Mouse (Mus musculus) heart, adult 9 months (tissue): ENCODE results near the gene Nt5c3.

Source experiments
- DNase-seq, 2 experiments: peaks; one replicate each; pipeline ENCODE4 v3.0.0; 2022; ENCODE audit warnings: low spot score in 2 of 2

Gene Nt5c3

DNA sequence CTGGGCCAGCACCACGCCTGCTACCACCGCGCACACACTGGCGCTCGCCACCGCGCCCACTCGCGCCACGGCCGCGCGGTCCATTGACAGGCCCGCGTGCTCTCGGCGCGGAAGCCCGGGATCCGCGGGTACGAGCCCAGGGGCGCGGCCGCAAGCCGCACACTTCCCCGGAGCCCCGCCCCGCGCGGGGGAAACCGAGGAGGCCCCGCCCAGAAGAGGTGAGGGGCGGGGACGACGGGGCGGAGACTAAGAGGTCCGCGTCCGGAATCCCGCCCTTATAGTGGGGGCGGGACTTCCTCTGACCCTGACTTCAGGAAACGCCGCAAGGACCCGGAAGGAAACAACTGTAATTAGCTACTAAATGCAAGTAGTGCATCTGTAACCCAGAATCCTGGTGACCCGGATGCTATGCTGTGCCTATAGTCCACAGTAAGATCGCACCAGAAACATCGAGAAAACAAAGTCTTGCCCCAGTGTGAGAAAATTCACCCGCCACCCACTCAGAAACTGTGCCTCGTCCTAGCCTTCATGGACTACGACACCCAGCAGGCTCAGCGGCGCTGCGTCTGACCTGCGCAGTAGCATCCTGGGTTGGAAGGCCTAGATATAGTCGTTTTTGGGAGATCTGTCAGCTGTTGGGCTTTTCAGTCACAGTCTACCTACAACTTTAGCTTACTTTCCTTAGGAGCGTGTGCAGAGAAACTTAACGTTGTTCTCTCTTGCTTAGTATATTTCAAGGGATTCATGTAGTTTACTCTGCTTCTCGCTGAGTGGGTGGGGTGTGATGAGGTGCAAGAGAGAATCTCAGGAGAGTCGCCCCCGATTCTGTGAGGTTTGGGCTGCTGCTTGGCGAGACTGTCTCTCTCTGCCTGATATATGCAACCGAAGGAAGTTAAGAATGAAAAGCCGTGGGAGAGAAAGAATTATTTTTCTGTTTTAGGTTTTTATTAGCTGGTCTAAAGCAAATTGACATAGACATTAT, at the start of gene Nt5c3, which contains the start of gene Vmn1r4:
Nt5c3 (minus strand) TSS at position 207 of the 982 bp plus-strand sequence.
Vmn1r4 (plus strand) TSS at position 290 of the 982 bp plus-strand sequence.
- peak; percentile 93 to 98 for DNase-seq

DNA sequence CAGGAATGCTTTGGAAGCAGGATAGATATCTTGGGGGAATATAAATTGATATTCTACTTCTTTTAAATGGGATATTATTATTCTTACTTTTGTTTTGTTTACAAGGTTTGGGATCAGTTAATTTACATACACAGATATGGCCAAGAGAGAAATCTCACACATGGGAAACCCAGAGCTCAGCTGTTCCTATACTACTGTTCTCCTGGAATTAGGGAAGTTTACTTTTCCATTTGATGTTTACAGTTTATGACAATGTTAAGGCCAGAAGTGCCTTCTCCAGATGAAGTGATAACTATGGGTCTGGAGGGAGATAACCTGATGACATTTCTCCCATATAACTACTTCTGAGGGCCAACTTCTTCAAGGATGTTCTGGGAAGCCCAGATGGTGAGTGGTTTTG, 46.2 kb upstream of the Nt5c3 start, which contains the start of gene Vmn1r5:
Vmn1r5 (plus strand) TSS at position 301 of the 400 bp plus-strand sequence.
- DNase-seq: no peak

DNA sequence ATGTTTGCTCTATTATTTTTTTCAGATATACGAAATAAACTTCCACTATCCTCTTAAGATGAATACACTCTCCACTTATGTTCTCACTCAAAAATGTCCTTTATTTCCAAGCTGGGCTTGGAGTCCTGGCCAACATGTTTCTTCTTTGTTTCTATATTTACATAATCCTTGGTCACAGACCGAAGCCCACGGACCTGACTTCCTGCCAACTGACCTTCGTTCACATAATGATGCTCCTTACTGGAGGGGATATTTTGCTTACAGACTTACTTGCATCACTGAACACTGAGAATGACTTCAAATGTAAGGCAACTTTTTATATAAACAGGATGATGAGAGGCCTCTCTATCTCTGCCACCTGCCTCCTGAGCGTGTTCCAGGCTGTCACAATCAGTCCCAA, 32.7 kb upstream of the Nt5c3 start:
- no peak for DNase-seq

DNA sequence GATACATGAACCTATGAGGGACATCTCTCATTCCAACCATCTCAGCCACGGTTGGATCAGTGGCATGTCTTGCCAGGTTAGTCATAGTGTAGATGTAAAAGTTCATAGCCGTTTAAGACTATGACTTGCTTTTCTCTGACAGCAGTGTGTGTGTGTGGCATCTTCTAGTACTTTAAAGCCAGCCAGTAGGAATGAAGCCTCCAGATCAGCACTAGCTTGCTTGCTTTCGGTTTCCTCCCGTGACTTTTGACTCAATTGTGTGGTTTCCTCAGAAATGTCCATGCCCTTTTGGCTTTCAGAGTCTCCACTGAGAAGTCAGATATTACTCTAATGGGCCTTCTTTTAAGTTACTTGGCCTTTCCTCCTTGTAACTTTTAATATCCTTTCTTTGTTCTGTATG, 10.6 kb upstream of the Nt5c3 start:
- no peak for DNase-seq

DNA sequence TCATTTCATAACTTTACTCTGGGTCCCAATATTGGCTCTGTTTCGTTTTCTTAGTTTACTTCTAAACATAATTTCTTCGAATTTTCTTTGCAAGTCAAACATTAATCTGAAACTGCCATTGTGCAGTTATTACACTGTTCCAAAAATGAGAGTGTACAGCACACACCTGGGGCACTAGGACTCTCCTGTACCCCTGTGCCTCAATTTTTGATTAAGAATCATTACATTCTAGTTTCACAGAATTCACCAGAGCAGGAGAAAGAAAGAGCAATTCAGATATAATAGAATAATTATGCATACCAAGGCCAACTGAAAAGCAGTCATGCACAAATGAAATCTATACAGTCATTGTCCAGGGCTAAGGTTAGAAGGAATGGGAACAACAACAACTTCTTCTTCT, 8.7 kb upstream of the Nt5c3 start:
- no peak for DNase-seq

DNA sequence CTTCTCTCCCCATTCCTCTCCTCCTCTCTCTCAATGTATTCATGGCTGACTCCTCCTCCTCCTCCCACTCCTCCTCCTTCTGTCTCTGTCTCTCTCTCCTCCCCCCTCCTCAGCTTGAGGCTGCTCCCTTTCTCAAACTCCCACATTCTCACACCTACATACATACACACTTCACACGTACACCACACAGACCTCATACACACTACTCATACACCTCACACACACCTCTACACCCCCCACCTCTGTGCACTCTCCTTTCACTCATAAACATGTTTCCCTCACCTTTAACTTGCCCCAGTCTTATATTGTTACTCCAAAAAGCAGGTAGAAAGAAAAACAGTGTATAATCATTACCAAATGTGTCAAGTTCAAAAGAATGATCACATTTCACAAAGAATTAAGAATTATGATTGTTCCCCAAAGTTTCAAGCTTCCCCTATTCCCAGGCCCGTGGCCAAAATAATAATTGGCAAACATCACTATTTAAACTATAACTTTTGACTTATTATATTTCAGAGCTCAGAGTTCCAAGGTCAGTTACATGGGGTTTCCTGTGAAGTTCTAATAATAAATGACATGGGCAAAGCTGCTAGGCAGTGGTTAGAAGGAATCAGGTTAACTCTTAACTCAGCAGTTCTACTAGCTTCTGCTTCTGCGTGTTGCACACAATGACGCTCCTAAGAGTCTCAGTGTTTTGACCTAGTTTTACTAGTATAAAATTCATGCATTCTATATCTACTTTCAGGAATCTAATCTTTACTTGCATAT, 8.1 kb upstream of the Nt5c3 start:
- DNase-seq: no peak

DNA sequence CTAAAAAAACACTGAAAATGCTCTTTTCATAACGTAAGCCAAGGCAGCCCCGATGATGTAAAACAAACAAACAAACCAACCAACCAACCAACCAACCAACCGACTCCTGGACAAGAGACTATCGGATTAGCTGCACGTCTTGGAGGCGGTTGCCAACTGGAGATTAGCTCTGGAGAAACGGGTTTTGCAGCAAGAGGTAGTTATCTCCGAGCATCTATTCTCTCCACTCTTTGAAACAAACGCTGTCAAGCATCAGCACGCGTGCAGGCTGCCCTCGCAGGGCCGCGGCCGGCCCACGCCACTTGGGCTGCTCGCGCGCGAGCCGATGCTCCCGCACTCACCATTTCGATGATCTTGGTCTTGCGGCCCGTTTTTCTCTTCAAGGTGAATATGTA, 404 bp downstream of the Nt5c3 start:
- DNase-seq: no peak

DNA sequence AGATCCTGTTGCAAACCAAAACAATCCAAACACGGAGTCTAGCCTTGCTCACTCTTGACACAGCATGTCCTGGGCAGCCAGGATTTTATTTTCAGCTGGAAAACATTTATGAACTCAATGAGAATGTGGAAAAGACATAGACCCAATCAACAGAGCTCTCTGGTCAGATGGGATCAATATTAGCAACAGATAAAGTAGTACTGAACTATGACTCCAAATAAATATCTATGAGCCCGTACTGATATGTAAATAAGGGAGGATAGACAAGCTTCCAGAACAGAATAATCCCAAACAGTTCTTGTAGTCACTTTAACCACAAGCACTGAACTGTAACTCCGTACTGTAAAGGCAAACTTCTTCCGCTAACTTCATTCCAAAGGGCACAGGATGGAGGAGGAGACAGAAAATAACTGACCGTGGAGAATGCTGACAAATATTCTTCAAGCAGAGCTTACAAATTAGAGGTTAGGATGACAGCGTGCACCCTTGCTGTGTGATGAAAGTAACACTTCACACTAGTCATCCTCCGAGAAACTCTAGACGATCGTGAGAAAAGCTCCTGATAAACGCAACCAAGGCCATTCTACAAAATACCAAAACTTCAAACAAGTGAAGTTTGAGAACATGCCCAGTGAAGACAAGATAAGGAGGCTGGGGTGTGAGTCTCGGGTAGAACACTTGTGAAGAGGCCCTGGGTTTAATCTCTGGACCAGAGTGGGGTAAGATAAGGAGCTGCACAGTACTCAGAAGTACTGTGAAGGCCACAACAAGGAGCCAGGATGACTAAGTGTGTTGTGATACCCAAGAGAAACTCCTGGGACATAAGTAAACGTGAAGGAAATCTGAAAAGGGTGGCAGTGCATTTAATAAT, 3.3 kb downstream of the Nt5c3 start:
- DNase-seq: no peak

DNA sequence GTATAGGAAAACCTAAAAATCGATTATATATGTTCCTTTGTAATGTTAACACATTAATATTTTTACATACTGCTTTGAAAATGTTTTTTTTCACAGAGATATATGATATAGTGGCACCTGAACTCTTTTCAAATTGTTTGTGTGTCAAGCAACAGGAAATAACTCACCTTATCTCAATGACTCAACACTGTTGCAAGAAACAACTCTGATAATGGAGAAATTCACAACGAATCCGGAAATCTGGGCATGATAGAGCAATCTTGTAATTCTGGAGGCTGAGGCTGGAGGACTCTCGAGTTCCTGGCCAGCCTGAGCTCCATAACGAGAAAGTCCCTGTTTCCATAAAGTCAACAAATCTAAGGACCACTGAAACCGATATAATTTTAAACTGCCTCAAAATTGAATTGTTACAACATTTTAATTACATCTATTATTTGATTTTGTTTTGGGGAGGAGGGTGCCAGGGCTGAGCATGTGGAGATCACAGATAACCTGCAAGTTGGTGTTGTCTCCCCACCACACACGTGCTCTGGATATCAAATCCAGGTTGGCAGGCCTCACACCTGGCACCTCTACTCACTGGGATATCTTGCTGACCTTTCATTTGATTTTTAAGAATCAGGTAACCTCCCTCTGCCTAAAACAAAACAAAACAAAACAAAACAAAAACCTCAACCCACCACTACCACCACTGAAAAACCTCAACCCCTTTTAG, 4.2 kb downstream of the Nt5c3 start:
- no peak for DNase-seq

DNA sequence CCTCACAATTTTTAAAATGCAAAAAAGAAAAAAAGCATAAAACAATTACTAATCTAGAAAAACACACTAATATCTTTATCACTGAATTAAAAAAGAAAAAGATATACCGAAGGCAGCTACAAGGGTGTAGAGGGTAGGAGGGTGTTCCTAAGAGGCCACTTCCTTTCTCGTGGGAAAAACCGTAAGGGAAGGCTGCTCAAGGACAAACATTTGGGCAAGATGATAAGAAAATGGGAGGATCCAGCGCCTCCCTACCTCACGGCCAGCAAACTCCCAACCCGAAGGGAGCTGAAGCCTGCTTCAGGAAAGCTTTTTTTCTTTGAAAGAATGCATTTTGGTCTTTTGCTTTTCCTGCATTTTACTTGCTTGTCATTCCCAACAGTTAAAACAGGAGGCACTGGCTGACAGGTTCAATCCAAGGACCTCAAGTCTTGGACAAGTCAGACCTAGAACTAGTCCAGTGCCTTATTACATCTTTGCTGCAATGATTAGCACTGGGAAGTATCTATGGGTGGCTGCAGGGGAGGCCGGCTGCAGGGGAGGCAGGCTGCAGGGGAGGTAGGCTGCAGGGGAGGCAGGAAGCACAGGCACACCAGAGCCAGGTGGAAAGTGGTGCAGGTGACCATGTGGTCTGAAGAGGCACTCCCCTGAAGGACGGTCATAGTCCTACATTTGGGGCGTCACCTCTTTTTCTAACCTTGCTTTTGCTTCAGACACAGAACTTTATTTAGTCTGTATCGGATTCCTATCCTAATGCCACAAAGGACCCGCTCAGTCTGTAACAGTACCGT, 6.0 kb downstream of the Nt5c3 start:
- DNase-seq: no peak

DNA sequence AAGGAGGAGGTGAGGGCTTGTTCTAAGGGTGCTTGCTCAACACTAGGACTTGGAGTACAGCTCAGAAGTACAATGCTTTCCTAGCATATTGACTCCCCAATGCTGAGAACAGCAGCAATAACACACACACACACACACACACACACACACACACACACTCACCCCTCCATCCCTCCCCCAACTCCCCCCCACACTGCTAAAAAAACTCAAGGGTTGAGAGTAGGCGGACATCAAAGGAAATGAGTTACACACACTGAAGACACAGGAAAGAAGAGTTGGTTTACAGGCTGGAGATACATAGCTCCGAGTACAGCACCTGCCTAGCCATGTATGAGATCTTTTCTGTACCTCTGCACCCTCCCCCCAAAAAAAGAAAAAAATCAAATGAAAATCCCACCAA, 7.5 kb downstream of the Nt5c3 start:
- DNase-seq: no peak

DNA sequence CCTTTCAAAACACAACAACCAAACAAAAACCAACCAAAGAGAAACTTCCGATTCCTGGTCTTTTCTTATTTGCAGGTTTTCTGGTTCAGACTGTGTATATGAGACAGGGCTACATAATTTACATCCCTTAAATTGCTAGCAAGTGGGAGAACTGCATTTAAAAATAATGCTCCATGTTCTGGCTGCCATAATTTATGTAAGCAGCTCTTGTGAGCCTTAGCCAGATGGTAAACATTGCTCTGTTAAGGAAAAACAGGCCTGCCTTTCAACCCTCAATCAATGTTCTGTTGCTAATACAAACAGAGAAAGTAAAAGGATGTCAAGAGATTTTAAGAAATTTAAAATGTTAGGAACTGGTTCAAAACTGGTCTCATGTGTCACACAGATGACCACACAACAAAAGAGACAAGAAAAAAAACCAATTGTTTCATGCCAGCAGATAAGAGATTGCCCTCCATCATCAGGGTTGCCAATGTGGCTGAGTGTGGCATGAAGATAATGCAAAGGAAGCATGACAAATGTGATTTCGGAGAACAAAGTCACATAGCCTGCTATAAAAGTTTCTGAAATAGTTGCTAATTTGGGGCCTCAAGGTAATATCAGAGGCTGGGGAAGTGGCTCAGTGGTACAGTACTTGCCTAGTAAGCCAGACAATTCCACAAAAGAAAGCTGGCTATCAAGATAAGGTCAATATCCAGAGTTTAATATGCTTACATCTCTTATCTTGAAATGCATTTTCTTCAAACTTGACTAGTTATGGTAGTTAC, 10.5 kb downstream of the Nt5c3 start:
- DNase-seq: no peak

DNA sequence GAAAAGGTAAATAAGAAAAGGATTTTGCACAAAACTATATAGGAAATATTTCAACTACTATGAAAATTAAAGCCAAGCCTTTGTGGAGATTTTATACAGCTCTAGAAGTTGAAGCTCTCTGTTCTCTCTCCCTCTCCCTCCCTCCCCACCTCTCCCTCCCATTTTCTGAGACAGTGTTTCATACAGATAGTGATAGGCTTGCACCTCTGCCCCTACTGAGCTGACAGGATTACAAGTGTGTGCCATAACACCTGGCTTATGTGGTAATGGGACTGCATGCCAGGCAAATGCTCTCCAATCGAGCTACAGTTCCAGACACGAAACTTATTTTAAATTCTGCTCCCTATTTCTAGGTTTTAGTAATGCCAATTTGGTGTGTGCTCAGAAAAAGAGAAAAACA, 12.8 kb downstream of the Nt5c3 start:
- DNase-seq: no peak

DNA sequence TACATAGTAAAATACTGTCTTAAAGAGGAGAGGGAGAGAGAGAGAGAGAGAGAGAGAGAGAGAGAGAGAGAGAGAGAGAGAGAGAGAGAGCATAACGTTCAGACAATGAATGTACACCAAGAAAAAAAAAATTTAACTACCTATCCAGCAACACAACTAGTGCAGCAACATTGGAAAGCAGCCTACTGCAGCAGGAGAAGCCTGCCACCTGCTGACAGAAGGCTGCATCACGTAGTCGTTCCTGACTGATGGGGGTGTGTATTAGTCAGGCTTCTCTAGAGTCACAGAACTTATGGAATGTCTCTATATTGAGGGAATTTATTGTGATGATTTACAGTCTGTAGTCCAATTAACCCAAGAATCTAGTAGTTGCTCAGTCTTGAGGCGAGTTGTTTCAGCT, 14.8 kb downstream of the Nt5c3 start:
- peak in 1 of 2 experiments; percentile 65 for DNase-seq

DNA sequence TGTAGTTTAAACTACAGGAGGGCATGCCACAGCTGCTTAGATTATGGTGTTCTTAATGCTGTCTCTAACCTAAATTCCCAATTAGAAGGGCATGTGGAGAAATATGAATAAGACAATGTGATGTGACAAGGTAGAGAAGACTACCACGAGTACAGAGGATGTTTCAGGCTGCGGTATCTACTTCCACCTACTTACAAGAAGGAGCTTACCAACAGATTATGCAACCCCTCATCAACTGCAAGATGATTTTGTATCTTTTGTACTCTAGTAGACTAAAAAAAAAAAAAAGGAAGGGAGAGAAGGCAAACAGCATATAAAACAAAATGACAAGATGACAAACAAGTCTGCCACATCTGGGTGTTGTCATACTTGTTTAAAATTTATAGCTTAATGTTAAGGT, 15.3 kb downstream of the Nt5c3 start:
- no peak for DNase-seq

DNA sequence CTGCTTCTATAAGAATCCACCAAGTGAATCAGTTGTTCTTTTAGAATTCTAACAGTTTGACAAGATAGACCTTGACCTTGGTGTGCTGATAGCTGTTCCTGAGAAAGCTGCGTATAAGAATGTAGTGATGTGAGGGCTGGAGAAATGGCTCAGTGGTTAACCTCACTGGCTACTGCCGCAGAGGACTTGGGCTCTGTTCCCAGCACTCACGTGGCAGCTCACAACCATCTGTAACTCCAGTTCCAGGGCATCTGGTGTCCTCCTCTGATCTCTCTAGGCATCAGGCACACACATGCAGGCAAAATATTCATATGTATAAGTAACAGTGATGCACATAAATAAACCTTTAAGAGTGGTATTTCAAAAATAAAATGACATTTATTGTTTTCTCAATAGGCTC, 15.8 kb downstream of the Nt5c3 start:
- no peak for DNase-seq

DNA sequence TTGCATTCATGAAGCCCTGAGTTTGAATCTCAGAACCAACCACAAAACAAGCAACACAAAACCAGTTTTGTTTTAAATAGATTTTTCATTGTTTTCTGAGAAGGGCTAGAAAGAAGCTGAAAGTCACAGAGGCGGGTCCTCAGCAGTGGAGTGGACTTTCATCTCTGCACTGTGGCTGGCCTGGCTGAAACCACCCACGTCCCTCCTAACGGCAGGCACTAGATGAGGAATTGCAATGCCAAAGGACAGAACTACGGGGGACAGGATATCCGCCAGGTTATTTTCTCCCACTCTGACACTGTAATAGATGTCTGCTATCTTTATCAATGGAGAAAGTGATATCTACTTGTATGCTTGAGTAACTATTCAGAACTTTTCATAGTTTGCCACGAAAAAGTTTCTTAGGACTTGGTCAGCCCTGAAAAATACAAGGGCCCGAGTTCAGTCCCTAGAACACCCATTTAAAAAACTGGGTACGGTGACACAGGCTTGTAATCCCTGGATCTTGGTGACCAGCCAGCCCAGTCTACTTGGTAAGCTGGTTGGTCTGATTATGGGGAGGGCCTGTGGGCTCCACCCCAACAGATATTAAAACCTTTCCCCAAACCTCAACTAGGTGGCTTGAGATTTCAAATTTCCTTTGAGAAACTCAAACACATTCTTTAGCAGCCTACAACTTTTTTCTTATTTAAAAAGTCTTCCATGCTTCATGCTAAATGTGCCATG, 17.4 kb downstream of the Nt5c3 start:
- DNase-seq: no peak

DNA sequence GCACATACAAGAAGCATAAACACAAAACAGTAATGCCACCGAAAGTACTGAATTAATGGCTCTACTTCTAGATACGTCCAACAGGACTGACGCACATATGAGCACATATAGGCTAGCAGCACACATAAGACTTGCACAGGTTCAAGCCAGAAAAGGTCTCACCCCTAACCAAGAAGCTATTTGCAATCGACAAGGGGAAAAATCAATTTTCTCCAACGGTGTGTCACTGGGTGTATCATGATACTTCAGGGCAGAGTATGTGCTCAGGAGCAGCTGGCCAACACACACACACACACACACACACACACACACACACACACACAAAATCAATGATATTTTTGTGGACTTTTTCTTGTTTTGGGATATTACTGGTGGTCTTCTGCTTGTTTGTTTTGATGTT, 18.2 kb downstream of the Nt5c3 start:
- DNase-seq: no peak

DNA sequence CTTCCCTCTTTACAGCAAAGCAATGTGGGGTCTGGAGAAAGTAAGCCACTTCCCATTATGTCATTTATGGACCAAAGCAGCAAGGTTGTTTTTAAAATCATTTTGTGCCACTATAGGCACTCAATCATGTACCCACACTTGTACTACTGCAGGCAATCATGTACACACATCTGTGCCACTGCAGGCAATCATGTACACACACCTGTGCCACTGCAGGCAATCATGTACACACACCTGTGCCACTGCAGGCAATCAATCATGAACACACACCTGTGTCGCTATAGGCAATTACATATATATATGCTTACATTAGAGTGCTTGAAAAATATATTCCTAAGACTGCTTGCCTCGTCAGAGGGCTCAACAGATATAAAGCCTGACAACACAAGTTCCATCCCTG, 18.8 kb downstream of the Nt5c3 start:
- DNase-seq: no peak
